Mouse (Mus musculus) stomach, embryonic 16.5 days (tissue): ENCODE data around the gene Arhgdia. TPM values are rescaled to one million over a fixed set of nuclear protein-coding genes. Genes with fewer than 3 reads are reported as not detected.

Source experiments
- ATAC-seq: fragments of 200-750 bp; cut with Nextera tagmentation; 2 replicates; pipeline ENCODE4 v1.8.0; 2017; ENCODE audit warnings: moderate number of reproducible peaks, moderate TSS enrichment; ENCODE audit not compliant: insufficient read depth, low FRiP score
- H3K27ac ChIP-seq: fragments of 300-500 bp; sonication (generic); 2 replicates; pipeline ENCODE4 v1.5.1; 2014; ENCODE audit warnings: low read length
- H3K27me3 ChIP-seq: fragments of 300-500 bp; sonication (generic); 2 replicates; pipeline ENCODE4 v1.6.1; 2014; ENCODE audit warnings: low read length, control low read depth, mixed read lengths; ENCODE audit not compliant: control insufficient read depth, insufficient read depth
- H3K36me3 ChIP-seq: fragments of 300-500 bp; sonication (generic); 2 replicates; pipeline ENCODE4 v1.6.1; 2014; ENCODE audit warnings: low read length; ENCODE audit not compliant: control insufficient read depth, insufficient read depth
- H3K4me1 ChIP-seq: fragments of 300-500 bp; sonication (generic); 2 replicates; pipeline ENCODE4 v1.6.1; 2014; ENCODE audit warnings: low read length, control low read depth, mixed read lengths; ENCODE audit not compliant: control insufficient read depth, insufficient read depth
- H3K4me2 ChIP-seq: fragments of 300-500 bp; sonication (generic); 2 replicates; pipeline ENCODE4 v1.6.1; 2014; ENCODE audit warnings: low read depth, low read length, mixed read lengths
- H3K4me3 ChIP-seq: fragments of 300-500 bp; sonication (generic); replicated peaks from 2 replicates; pipeline ENCODE4 v1.5.1; 2014; ENCODE audit warnings: mild to moderate bottlenecking, low read length
- H3K9ac ChIP-seq: fragments of 300-500 bp; sonication (generic); 2 replicates; pipeline ENCODE4 v1.6.1; 2014; ENCODE audit warnings: low read length
- H3K9me3 ChIP-seq: fragments of 300-500 bp; sonication (generic); replicated peaks from 2 replicates; pipeline ENCODE4 v1.6.1; 2016; ENCODE audit warnings: low read length, control low read depth; ENCODE audit not compliant: control insufficient read depth
- whole genome bisulfite sequencing: fragments of 180-500 bp; shearing (Covaris S2); extraction: QIAGEN DNeasy Blood & Tissue Kit; methylation state at CpG from one replicate; pipeline ENCODE4 v1.1.7; 2014; 5-methylcytosine and 5-hydroxymethylcytosine counted together
- microRNA-seq: library from miRNA; unstranded; fragments of <30 nt; microRNA quantifications from one replicate; pipeline ENCODE4, GENCODE M21; 2016
- polyA plus RNA-seq: library from polyadenylated mRNA; unstranded; fragments of >200 nt; fragmentation: Nextera tagmentation; extraction: Ambion mirVana; gene quantifications from 2 replicates; pipeline ENCODE4 v1.2.1, GENCODE M21; 2015

Arhgdia gene
- polyA plus RNA-seq, 1 experiment from 2014 or later, result 543 TPM

- H3K27ac ChIP-seq, result no peak overlapping the region
- ATAC-seq, result no peak
- no peak overlapping the region for H3K4me2 ChIP-seq
- H3K9me3 ChIP-seq, result no peaks in the 10 kb centered on the region
- WGBS, result 65% methylated on average over 4 of the region's 4 CpGs
- H3K4me1 ChIP-seq, result peaks cover 11% of the 10 kb centered on the region
- H3K36me3 ChIP-seq, result no peaks in the 10 kb centered on the region
- no peak overlapping the region for H3K4me3 ChIP-seq
- H3K27me3 ChIP-seq, result peaks cover 47% of the 10 kb centered on the region
- H3K9ac ChIP-seq, result no peak overlapping the region
Observed at GRCm38 (mm10) chr11:120528903-120529302, 52.5 kb downstream of the Arhgdia start.

Small RNA genes lying within 50 kb of the gene (microRNA-seq; reads per million reads assigned to microRNA genes)
- 1.8 reads per million, percentile 5 among the genes with 10 or more reads in this experiment for gene Mir6936

Other genes with a start within 250 kb of the Arhgdia start
- gene Actg1, start 233.1 kb downstream of the Arhgdia start, polyA plus RNA-seq, result 2,700 and 3,060 TPM in 2 replicates
- gene Fscn2, start 220.1 kb downstream of the Arhgdia start, polyA plus RNA-seq, result 0.44 and 0.80 TPM in 2 replicates
- 34.5 and 36.1 TPM in 2 replicates for gene Faap100, start 202.9 kb downstream of the Arhgdia start, polyA plus RNA-seq
- 22.8 and 23.5 TPM in 2 replicates for gene Nploc4, start 143.9 kb downstream of the Arhgdia start, polyA plus RNA-seq
- gene Tspan10, start 139.0 kb downstream of the Arhgdia start, polyA plus RNA-seq, result not detected in 2 replicates
- 0.30 and 0.57 TPM in 2 replicates for gene Pde6g, start 128.1 kb downstream of the Arhgdia start, polyA plus RNA-seq
- gene Oxld1, start 123.6 kb downstream of the Arhgdia start, polyA plus RNA-seq, result 14.0 TPM in 2 replicates
- gene Ccdc137, start 123.5 kb downstream of the Arhgdia start, polyA plus RNA-seq, result 28.9 and 33.7 TPM in 2 replicates
- gene Arl16, start 114.0 kb downstream of the Arhgdia start, polyA plus RNA-seq, result 35.6 and 38.1 TPM in 2 replicates
- 140 and 145 TPM in 2 replicates for gene Mrpl12, start 97.0 kb downstream of the Arhgdia start, polyA plus RNA-seq
- gene Slc25a10, start 89.8 kb downstream of the Arhgdia start, polyA plus RNA-seq, result 73.9 and 75.8 TPM in 2 replicates
- 2.2 and 3.0 TPM in 2 replicates for gene Gcgr, start 50.9 kb downstream of the Arhgdia start, polyA plus RNA-seq
- gene Mcrip1, start 31.9 kb downstream of the Arhgdia start, polyA plus RNA-seq, result 152 and 171 TPM in 2 replicates
- gene Ppp1r27, start 30.5 kb downstream of the Arhgdia start, polyA plus RNA-seq, result 2.9 TPM in 1 of 2 replicates, not detected in the other
- gene P4hb, start 8.4 kb downstream of the Arhgdia start, polyA plus RNA-seq, result 1,026 and 1,183 TPM in 2 replicates
- gene Alyref, start 16.7 kb upstream of the Arhgdia start, polyA plus RNA-seq, result 37.0 and 55.5 TPM in 2 replicates
- gene Anapc11, start 16.8 kb upstream of the Arhgdia start, polyA plus RNA-seq, result 176 and 181 TPM in 2 replicates
- 14.9 and 19.1 TPM in 2 replicates for gene Npb, start 26.9 kb upstream of the Arhgdia start, polyA plus RNA-seq
- 185 and 197 TPM in 2 replicates for gene Pcyt2, start 36.3 kb upstream of the Arhgdia start, polyA plus RNA-seq
- gene Sirt7, start 43.6 kb upstream of the Arhgdia start, polyA plus RNA-seq, result 36.6 and 37.7 TPM in 2 replicates
- gene Mafg, start 52.0 kb upstream of the Arhgdia start, polyA plus RNA-seq, result 19.5 and 22.1 TPM in 2 replicates
- 37.8 and 38.0 TPM in 2 replicates for gene Pycr1, start 62.1 kb upstream of the Arhgdia start, polyA plus RNA-seq
- gene Myadml2, start 66.5 kb upstream of the Arhgdia start, polyA plus RNA-seq, result 1.4 TPM in 1 of 2 replicates, not detected in the other
- gene Notum, start 79.6 kb upstream of the Arhgdia start, polyA plus RNA-seq, result 2.1 and 2.5 TPM in 2 replicates
- gene Aspscr1, start 91.3 kb upstream of the Arhgdia start, polyA plus RNA-seq, result 102 and 104 TPM in 2 replicates
- gene Cenpx, start 132.1 kb upstream of the Arhgdia start, polyA plus RNA-seq, result 138 and 153 TPM in 2 replicates
- 59.1 and 62.9 TPM in 2 replicates for gene Lrrc45, start 132.3 kb upstream of the Arhgdia start, polyA plus RNA-seq
- gene Rac3, start 139.8 kb upstream of the Arhgdia start, polyA plus RNA-seq, result 34.6 and 35.3 TPM in 2 replicates
- gene Dcxr, start 145.7 kb upstream of the Arhgdia start, polyA plus RNA-seq, result 43.0 and 46.0 TPM in 2 replicates
- gene Cbr2, start 150.5 kb upstream of the Arhgdia start, polyA plus RNA-seq, result 112 and 150 TPM in 2 replicates
- 3.9 and 8.1 TPM in 2 replicates for gene Hmga1b, start 181.2 kb upstream of the Arhgdia start, polyA plus RNA-seq
- gene Rfng, start 202.6 kb upstream of the Arhgdia start, polyA plus RNA-seq, result 41.1 and 43.8 TPM in 2 replicates
- 166 and 167 TPM in 2 replicates for gene Gps1, start 202.6 kb upstream of the Arhgdia start, polyA plus RNA-seq
- 60.6 and 69.3 TPM in 2 replicates for gene Dus1l, start 214.8 kb upstream of the Arhgdia start, polyA plus RNA-seq
- 51.9 and 55.3 TPM in 2 replicates for gene Fasn, start 242.9 kb upstream of the Arhgdia start, polyA plus RNA-seq